Mouse (Mus musculus): ENCODE measurements around the gene Dennd5b. TPM values are rescaled to one million over a fixed set of nuclear protein-coding genes. Genes with fewer than 3 reads are reported as not detected.
A peak's percentile ranks its signal among the peaks of the same experiment; 100 is the strongest.

Gene Dennd5b
- polyA plus RNA-seq, 3 experiments from 2014 or later = 0.23 to 0.66 (median 0.57) TPM

- ATAC-seq = no peak
These were observed 1.1 kb downstream of the Dennd5b start for GRCm38 (mm10) chr6:149100174-149101075.

DNA sequence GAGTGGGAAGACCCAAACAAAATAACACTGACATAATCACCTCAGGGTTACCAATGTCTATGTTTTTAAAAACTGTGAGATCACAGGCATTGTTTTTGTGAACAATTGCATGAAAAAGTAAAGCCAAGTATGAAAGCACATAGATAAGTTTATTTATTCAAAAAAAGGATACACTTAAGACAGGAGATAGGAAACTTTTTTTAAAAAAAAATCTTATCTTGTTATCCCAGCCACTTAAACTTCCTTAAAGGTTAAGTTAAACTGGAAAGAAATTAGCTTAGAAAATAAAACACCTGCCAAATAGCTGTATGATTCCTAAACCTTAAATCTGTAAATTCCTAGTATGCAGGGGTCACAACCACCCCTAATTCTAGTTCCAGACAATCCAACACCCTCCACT is 2.5 kb downstream of the Dennd5b start:
- no peak for ATAC-seq

- no peak for ATAC-seq
These were observed 4.2 kb downstream of the Dennd5b start for GRCm38 (mm10) chr6:149097276-149097675.

GRCm38 (mm10) chr6:149096233-149096632 is 5.2 kb downstream of the Dennd5b start:
- ATAC-seq = no peak

DNA sequence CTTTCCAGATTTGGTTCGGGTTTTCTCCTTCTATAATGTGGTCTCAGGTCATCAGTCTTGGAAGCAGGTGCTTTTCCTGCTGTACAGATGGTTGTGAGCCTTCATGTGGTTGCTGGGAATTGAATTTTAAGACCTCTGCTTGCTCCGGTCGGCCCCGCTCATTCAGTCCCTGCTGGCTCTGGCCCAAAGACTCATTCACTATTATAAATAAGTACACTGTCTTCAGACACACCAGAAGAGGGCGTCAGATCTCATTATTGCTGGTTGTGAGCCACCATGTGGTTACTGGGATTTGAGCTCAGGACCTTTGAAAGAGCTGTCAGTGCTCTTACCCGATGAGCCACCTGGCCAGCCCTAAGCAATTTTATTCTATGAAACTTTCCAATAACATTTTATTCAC is 6.1 kb downstream of the Dennd5b start:
- ATAC-seq = no peak

GRCm38 (mm10) chr6:149094555-149094954 is 6.9 kb downstream of the Dennd5b start:
- no peak for ATAC-seq

- ATAC-seq = no peak
These were observed 8.0 kb downstream of the Dennd5b start for GRCm38 (mm10) chr6:149093465-149093864.

- no peak for ATAC-seq
These were observed 9.1 kb downstream of the Dennd5b start for GRCm38 (mm10) chr6:149092406-149092805.

- no peak for ATAC-seq
These were observed 24.2 kb downstream of the Dennd5b start for GRCm38 (mm10) chr6:149077136-149077808.

GRCm38 (mm10) chr6:149073854-149074253 is 27.6 kb downstream of the Dennd5b start:
- ATAC-seq = no peak

DNA sequence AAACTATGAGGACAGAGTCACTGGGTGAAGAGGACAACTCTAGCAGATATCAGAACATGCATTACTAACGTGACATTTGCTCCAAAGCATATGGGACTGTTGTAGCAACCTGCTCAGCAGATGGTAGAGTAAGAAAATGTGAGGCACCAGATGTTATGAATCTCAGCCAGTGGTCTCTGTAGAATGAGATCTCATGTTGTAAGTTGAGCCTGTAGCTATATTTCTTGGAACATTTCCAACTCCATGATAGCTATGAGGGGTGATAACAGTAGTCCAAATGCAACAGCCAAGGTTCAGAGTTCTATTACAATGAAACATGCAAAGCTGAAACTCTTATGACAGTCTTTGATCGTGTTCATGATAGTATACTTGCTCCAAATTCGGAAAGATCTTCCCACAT is 28.6 kb downstream of the Dennd5b start:
- ATAC-seq = no peak

- no peak for ATAC-seq
These were observed 30.8 kb downstream of the Dennd5b start for GRCm38 (mm10) chr6:149070592-149071124.

GRCm38 (mm10) chr6:149063382-149063781 is 38.1 kb downstream of the Dennd5b start:
- no peak for ATAC-seq

DNA sequence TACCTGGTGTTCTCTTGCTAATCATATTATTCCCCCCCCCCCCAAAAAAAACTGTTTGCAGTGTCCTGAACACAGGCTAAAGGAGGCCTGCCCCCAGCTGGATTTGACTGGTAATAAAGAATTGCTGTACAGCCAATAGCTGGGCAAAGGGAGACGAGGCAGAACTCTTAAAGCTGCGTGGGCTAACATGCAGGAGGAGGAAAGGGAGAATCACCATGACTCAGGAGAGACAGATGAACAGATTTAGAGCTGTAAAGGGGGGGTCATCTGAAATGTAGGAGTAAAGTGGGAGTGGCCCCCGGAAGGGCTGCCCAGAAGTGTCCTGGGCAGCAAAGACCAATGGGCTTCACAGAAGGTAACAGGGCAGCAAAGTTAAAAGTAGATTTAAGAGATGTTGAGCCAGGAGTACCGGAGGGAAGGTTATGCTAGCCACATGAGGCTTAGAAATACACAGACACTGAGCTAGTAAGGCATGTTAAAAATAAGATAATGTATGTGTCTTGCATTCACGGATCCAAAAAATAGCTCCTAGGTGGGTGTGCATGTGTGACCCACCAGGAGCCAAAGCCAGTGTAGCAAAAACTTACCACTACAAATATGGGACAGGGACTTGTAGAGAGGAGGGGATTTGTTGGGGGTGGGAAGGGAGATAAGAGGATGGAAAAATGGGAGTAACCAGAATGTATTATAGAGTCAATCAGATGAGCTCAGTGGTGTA is 40.7 kb downstream of the Dennd5b start:
- ATAC-seq = no peak

GRCm38 (mm10) chr6:149057947-149058391 is 43.5 kb downstream of the Dennd5b start:
- ATAC-seq = no peak

- ATAC-seq = no peak
These were observed 46.7 kb downstream of the Dennd5b start for GRCm38 (mm10) chr6:149054780-149055179.

DNA sequence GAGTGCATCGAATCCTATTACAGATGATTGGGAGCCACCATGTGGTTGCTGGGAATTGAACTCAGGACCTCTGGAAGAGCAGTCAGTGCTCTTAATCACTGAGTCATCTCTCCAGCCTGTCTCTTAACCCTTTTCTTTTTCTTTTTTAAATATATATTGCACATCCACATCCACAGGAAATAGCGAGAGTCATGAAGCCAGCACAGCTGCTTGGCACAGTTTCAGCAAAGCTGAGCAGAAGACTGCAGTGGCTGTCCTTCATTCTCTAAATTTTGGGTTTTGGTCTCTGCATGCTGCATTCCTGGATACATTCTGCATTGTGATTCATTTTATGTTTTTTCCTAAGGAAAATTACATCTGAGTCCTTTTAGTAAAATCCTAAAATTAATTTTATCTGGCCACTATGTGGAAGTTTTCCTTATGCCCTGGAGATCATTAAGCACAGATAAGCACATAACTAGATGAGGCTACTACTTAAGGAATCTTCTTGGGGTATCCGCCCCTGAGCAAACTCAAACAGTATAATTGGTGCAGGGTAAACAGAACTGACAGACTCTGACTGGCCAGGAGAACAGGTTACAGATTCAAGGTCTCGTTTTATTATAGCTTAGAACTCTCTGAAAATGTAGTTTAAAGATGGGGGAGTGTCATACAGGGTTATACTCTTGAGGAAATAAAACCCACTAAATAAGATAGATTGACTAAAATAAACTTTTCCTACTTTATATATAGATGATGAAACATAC is 50.3 kb downstream of the Dennd5b start:
- ATAC-seq = no peak

DNA sequence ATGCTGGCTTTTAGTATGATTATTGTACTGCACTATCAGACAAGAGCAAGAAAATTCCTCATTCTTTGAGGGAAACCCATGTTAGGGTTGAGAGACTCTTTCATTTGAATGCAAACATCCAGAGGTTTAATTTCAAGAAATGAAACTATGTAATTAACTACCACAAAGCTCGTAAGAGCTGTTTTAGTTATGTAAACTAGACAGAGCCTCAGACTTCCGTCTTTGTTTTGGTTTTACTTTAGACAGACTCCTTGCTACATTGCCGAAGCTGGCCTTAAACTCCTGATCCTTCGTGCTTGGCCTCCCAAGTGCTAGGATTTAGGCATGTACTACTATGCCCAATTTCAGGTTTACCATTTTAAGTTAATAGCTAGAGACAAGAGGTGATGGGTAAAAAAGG is 61.4 kb downstream of the Dennd5b start:
- ATAC-seq = peak; percentile 48

- no peak for ATAC-seq
These were observed 69.3 kb downstream of the Dennd5b start for GRCm38 (mm10) chr6:149032198-149032597.

DNA sequence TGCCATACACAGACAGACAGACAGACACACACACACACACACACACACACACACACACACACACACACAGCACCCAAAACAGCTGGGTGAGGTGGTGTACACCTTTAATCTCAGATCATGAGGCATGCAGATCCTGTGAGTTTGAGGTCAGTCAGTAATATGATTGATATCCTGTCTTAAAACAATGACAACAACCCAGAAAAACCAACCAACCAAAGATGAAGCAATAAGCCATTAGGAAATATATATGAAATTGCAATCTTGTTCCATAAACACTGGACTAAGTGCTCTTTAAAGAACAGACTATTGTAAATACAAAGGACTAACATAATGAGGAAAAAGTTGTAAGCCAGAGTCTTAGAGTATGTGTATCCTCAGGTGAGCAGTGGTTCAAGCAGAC is 70.1 kb downstream of the Dennd5b start:
- no peak for ATAC-seq

- no peak for ATAC-seq
These were observed 83.0 kb downstream of the Dennd5b start for GRCm38 (mm10) chr6:149018431-149018830.

- no peak for ATAC-seq
These were observed 90.6 kb downstream of the Dennd5b start for GRCm38 (mm10) chr6:149010766-149011301.
